Mouse (Mus musculus): ENCODE results near the gene Slc6a16.
A peak's percentile ranks its signal among the peaks of the same experiment; 100 is the strongest.

Gene Slc6a16

DNA sequence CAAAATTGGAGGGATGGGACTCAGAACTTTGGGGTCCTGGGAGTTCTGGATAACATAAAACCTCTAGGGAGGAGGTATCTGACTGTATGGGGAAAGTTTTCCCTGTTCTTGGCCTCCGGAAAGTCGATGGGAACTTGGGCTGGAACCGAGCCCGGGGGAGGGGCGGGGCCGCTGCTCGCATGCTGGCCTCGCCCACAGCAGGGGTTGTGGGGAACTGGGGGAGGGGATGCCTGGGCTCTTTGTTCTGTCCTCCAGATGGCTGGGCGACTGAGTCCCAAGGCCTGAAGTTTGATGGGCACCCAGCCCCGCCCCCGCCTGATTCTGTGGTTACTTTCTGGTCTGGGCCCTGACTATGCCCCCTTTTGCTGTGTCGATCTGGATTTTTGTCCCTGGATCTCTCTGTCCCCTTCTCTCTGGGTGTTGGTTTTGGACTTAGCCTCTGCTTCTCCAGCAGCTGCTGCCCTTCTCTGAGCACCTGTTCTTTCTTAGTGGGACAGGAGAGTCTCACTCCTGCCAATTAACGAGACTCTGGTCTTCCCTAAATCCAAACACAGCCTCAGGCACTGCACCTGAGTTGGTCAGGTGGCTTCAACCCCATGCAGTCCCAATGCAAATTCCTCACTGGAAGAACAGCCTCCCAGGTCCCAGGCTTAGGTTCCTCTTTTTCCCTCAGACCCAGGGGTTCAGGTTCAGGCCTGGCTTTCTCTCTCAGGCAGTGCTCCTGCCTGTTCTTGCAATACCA, 24.3 kb upstream of the Slc6a16 start:
- DNase-seq (ENCODE audit: low spot score): peak; percentile 89

DNA sequence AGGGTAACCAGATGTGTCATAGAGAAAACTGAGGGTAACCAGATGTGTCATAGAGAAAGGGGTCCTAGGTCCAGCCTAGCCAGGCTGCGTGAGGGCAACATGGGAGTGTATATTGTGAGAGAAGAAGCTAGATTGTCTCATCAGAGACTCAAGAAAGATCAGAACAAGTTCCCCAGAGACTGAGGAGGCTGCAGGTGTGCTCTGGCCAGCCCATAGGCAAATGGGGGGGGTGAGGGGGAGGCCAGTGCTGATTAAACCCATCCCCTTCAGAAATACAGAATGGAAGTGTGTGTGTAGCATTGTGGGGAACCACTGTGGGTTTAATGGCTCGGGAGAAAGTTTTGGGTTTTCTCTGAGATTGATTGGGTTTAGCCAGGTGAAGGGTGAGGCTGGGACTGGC, 19.2 kb upstream of the Slc6a16 start:
- DNase-seq (ENCODE audit: low spot score): no peak

DNA sequence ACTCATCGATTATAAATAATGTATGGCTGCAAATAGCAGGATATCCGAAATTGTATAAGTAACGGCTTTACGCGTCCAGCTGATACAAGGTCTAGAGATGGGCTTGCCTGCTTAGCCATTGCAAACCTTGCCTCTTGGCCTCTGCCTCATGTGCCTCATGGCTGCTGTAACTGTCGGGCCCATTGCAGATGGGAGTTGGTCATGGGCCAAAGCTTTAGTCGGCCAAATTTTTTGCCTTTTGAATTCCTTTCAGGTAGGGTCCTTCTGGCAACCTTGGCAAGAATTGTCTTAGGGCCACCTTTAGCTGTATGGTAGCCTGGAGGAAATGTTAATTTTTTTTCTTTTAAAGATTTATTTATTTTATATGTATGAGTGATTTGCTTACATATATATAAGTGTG, 16.1 kb upstream of the Slc6a16 start:
- DNase-seq (ENCODE audit: low spot score): peak; percentile 33

DNA sequence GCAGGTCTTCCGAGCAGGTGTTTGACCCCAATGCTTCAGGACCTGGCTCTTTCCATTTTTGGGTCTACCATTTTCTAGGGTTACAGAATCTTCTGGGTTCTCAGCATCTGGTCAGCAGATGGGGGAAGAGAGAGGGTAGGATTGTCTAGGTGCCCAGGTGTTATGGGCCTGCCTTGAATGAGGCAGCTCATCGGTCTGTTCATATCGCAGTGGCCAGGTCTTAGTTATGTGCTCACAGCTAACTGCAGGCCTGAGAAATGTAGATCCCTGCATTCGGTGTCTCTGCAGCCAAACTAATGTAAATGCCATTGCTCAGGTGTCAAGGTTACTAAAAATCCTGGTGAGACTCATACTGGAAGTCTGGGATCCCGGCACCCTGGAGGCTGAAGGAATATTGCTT, 14.5 kb upstream of the Slc6a16 start:
- DNase-seq (ENCODE audit: low spot score): peak; percentile 27

DNA sequence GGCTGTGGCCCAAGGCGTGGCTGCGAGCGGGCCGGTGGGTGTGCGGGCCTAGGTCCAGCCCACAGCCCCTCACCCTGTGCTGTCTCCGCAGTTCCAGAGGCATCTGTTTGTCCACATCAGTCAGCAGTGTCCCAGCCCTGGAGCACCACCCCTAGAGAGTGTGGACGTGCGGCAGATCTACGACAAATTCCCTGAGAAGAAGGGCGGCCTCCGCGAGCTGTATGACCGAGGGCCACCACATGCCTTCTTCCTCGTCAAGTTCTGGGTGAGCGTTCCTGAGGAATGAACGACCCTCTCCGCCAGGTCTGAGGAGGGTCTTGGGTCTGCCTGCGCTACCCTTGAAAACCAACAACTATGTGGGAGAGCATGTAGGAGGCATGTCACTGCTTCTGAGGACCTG, 12.3 kb upstream of the Slc6a16 start:
- peak; percentile 35 for DNase-seq (ENCODE audit: low spot score)

DNA sequence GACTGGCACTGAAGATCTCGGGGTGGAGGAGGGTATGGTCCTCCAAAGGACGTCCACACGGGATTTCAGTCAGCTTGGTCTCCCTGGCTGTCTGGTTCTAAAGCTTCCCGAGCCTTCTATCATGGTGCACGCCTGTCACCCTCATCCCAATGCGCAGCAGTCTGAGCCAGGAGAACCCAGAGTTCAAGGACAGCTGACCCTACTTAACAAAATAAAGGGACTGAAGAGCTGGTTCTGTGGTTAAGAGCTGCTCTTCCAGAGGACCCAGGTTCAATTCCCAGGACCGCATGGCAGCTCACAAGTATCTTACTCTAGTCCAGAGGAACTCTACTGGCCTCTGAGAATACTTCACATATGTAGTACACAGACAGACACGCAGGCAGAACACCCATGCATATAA, 11.8 kb upstream of the Slc6a16 start:
- DNase-seq (ENCODE audit: low spot score): no peak

DNA sequence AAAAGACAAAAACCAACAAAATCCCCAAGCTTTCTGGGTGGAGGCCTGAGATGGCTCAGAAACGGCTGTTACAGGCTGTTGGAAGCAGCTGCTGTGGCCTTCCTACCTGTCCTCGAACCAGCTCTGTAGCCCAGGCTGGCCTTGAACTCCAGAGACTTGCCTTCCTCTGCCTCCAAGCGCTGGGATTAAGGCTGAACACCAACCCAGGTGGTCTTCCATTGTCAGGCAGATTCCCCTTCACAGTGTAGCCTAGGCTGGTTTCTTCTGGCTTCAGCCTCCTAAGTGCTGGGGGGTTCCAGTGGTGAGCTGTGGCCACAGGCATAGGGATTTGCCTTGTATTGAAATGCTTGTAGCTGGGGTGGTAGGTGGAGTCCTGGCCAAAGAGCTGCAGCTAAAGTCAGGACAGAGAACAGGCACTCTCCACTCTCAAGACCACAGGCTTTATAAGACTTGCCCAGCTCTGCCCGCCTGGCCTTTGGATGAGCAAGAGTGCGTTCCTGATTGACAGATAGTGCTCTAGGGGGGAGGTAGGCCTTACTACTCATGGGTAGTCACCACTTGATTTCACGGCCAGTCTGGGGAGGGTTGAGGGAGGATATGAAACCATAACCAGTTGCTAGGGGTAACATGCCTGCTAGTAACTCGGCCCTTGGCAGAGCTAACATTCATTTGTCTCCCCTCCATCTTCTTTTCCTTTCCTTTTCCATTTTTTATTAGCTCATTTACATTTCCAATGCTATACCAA, 11.3 kb upstream of the Slc6a16 start:
- DNase-seq (ENCODE audit: low spot score): peak; percentile 29

DNA sequence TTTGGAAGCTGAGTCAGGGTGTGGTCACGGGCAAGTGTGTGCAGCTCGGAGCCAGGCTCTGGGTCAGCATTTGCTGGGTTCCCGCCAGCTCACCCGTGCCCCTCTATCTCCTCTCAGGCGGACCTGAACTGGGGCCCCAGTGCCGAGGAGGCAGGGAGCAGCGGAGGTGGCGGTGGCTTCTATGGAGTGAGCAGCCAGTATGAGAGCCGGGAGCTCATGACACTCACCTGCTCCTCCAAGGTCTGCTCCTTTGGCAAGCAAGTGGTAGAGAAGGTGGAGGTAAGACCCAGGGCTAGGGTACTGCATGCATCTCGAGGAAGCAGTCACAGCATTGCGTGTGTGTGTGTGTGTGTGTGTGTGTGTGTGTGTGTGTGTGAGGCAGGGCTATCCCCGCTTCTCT, 9.7 kb upstream of the Slc6a16 start:
- DNase-seq (ENCODE audit: low spot score): peak; percentile 49

DNA sequence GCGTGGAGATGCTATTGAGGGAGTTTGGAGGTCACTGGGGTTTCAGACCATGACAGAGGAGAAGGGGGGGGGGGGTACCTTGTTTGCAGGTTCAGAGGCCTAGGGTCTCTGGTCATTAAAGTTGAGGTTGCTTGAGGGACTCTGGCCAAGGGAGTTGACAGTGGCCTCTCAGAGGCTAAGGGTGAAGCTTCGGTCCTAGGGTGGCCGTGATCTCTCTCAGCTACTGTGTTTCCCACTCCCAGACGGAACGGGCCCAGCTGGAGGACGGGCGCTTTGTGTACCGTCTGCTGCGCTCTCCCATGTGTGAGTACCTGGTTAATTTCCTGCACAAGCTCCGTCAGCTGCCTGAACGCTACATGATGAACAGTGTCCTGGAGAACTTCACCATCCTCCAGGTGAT, 8.9 kb upstream of the Slc6a16 start:
- DNase-seq (ENCODE audit: low spot score): no peak

DNA sequence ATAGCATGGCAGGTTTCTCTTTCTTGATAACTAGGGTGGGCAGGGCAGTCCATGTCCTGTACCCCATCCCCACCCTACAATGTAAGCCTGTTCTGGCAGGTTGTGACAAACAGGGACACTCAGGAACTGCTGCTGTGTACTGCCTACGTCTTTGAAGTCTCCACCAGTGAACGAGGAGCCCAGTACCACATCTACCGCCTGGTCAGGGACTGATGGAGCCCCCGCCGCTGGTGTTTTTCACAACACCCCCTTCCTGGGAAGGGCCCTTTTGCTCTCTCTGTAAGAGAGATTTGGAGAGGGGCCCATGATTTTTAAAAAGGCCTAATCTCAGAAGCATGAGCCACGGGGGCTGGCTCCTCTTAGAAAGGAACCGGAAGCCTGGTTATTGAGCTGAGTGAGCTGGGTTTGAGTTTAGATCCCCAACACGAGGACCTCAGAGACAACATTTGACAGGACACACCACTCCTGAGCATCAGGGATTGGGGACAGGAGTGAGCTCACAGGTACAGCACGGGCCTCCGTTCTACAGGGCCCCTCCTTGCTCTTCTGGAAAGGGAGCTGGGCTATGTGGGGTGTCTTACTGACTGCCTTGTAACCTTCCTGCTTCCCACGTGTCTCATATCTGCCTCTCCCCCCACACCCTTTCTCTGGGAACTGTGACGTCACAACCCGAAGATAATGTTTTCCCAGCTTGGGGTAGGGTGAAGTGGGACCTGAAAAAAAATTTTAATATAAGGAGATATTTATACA, 8.0 kb upstream of the Slc6a16 start:
- no peak for DNase-seq (ENCODE audit: low spot score)

DNA sequence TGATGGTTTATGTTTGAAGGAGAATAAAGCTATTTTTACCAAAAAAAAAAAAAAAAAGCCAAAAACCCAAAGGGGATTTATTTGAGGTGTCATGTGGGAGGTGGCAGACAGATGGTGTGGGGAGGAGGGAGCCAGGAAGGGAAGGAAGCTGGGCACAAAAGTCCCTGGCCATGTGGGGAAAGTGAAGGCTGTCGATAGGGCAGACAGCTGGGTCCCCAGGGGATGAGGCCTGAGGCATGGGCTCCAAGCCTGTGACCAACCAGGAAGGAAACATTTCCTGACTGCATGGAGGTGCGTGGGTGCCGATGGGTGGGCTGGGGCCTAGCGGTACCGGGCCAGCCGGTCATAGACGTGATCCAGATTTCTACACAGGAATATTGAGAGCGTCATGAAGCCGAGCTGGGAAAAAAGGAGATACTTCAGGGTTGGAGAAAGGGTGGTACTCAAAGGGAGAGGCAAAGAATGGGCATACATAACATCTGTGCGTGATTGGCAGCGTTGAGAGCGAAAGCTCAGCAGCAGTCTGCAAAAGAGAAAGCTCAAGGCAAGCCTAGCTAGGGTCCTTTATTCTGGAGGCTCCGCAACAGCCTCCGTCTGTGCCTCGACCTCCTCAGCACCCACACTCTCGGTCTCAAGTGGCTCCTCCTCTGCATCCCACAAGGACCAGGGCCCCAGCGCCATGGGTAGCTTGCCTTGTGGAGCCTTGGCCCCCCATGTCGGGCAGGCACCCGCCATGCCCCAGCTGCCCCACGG, 7.1 kb upstream of the Slc6a16 start:
- no peak for DNase-seq (ENCODE audit: low spot score)

DNA sequence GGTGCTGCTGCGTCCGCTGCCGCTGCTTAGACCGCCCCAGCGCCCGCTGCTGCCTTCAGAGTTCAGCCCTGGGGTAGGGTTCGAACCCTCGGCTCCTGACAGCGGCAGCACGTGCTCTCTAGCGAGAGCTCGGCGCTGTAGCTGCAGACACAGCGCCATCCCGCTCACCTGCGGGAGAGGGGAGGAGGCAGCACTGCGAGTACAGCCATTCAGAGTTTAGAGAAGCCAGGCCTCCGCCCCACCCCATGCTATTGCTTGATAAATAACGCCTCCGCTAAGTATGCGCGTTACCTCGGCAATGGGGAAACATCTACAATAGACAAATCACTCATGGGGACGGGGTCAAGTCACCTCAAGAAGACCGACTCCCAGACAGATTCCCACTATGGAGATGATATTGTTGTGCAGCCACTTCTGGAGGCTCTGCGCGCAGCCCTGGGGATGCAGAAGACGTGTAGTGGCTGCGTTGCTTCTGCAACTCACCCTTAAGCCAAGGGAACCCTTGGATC, 6.5 kb upstream of the Slc6a16 start:
- DNase-seq (ENCODE audit: low spot score): no peak

DNA sequence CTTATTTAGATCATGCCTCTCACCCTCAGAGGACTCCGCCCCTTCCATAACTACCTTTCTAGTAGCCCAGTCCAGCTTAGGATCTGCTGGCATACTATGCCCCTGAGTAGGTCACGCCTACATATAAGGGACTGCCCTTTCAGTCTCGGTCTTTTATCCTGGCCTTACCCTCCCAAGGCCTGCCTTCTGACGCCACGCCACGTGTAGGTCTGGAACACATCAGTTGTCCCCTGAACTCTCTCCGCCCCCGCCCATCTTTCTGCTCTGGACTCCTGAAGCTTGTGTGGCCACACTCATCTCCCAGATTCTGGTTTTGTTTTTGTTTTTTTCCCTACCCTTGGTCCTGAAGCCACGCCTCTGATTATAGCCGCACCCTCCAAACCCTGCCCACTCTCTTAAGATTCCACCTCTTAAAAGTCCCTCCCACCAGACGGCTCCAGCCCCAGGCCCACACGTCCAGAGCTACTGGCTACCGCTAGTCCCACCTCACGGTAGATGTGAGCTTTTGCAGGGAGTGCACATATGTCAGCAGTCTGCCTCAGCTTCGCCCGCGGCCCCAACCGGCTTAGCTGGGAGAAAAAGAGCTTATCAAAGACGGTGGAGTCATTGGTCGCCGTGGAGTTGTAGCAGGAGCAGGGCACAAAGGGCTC, 5.8 kb upstream of the Slc6a16 start:
- DNase-seq (ENCODE audit: low spot score): peak; percentile 55

DNA sequence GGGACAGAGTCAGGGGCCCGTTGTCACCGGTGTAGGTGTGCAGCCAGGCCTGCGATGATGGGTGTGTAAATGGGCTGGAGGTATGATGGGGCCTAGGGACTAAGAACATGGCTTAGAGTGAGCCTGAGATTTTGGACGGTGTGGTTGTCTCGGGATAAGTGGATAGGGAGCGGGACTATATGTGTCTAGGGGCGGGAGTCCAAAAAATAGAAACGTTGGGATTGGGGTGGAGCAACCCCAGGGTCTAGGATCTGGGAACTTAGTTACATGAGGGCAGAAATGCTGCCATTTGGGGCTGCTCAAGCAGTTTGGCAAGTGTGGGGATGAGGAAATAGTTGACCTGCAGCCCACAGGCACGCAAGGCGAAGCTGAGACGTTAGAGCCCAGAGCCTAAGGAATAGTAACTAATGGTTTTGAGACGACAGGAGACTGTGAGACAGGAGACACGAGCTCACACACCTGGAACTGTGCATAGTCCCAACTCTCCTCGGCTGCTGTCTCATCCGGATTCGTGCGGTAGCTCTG, 5.2 kb upstream of the Slc6a16 start:
- peak; percentile 33 for DNase-seq (ENCODE audit: low spot score)

DNA sequence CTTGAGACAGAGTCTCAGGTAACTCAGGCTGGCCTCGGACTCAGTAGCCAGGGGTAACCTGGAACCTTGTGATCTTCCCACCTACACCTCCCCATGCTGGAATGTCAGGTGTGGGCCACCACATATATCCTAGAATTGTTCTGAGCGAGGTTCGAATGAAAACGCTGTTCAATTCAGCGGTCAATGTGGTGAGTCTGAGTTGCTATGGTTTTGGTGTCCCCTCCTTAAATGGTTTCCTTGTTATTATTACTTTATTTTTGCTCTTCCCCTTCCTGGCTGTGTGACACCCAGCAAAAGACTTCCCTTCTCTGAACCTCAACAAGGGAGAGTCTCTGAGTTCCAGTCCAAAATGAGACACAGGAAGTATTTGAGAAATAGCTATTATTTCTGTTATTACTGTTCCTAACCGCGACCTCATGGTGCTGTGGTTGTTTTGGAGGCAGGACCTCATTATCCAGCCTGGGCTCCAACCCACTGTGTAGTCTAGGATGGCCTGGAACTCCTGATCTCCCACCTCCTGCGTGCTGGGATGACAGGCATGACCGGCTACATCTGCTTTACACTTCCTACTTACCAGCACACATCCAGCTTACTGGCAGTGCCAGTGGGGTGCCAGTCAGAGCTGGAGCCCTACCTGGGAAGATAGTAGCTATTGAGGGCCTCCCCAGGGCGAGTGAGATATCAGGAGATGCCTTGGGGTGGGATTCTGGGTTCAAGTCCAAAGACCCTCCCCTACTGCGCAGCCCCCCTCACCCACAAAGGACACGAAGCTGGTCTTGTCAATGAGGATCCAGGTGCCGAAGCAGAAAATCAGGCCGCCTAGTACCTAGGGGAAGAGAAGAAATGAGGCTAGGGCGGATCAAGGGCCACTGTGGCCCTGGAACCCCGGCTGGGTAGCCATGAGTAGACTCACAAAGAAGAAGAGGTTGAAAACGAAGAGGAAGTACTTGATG, 2.9 kb upstream of the Slc6a16 start:
- peak; percentile 35 for DNase-seq (ENCODE audit: low spot score)

DNA sequence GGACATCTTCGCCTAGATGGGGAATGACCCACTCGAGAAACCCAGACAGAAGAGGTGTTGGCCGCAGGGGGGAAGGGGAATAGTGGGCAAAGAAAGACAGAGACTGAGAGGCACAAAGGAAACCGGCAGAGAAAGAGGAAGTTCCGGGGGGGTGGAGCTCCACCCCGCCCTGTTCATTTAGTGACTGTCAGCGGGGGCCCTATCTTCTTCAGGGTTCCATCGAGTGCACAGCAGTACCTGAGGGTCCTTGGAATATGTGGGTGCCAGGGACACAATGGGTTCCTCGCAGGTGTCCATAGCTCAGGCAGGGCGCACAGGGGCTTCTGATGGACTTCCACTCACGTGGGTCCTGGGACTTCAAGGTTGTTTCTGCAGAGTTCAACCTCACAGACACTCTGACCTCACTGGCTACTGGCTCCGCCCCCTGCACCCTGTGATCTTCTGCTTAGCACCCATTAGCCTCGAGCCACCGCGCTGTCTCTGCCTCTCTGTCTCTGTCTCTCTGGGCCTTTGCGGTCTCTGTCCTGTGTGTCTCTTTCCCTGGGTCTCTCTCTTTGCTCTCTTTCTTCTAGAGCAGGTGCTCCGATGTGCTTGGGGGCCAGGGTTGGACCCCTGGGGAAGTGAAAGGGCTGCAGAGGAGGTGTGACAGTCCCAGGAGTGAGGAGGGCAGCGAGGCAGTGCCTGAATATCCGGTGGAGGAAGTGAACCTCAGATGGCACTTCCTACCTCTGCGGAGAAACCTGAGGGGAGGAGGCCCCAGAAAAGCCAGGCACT, 2.0 kb upstream of the Slc6a16 start, which contains the start of gene Cd37:
TSS of gene Cd37 (minus strand) at position 393 of the 774 bp plus-strand sequence.
- peak; percentile 52 for DNase-seq (ENCODE audit: low spot score)

DNA sequence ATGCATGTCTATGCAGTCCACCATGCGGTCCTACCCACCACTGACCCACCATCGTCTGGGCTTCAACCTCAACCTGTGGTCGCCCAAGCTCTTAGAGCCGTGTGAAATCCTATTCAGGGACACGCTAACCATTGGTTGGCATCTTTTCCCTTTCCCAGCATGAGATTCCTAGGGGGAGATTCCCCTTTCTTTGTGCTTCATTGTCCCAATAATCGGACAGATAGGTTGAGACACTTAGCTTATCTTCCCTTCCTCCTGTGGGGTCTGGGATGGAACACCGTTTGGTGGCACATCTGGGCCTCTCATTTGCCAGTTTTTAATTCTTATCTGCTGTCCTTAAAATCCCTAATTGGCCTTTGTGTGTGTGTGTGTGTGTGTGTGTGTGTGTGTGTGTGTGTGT, 776 bp upstream of the Slc6a16 start:
- peak; percentile 32 for DNase-seq (ENCODE audit: low spot score)

DNA sequence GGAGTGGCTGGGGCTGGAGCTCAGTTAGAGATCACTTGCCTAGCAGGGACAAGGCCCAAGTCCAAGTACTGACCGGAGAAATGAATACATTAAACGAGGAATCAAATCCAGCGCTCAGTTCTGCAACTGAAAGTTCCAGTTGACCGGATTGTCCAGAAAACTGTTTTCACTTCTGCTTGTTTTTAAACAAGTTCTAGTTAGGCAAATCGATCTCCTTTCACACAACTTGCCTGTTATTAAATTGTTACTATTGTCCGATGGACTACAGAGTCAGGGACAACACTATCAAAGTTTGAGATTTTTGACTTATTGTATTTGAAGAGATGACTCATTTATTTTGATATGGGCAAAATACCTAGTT, 484 bp downstream of the Slc6a16 start:
- no peak for DNase-seq (ENCODE audit: low spot score)

DNA sequence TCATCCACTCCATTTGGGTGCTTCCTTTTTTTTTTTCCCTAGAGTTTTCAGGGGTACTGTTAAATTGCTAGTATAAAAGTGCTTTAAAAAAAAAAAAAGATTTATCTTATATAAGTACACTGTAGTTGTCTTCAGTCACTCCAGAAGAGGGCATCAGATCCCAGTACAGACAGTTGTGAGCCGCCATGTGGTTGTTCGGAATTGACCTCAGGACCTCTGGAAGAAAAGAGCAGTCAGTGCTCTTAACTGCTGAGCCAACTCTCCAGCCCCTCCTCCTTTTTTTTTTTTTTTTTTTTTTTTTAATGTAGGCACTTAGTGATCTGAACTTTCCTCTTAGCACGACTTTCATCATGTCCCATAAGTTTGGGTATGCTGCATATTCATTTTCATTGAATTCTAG, 6.8 kb downstream of the Slc6a16 start:
- DNase-seq (ENCODE audit: low spot score): peak; percentile 21

All from testis, postnatal 10 days (tissue).